Mouse (Mus musculus) neural tube, embryonic 11.5 days (tissue): ENCODE data around the gene Rabgap1. TPM values are rescaled to one million over a fixed set of nuclear protein-coding genes. Genes with fewer than 3 reads are reported as not detected.

ENCODE experiments used
- ATAC-seq: fragments of 200-750 bp; cut with Nextera tagmentation; 2 replicates; pipeline ENCODE4 v1.8.0; 2017; ENCODE audit warnings: moderate number of reproducible peaks, mild to moderate bottlenecking, moderate TSS enrichment, moderate library complexity; ENCODE audit not compliant: insufficient read depth, low FRiP score, low TSS enrichment
- DNase-seq: peaks from one replicate; pipeline ENCODE4 v3.0.0-alpha.2; 2015; ENCODE audit warnings: low spot score
- H3K27ac ChIP-seq: fragments of 300-500 bp; sonication (generic); 2 replicates; pipeline ENCODE4 v1.5.1; 2014; ENCODE audit warnings: low read depth, mild to moderate bottlenecking, low read length
- H3K27me3 ChIP-seq: fragments of 300-500 bp; sonication (generic); 2 replicates; pipeline ENCODE4 v1.6.1; 2014; ENCODE audit warnings: mild to moderate bottlenecking, low read length, mixed read lengths; ENCODE audit not compliant: control insufficient read depth, insufficient read depth
- H3K36me3 ChIP-seq: fragments of 300-500 bp; sonication (generic); 2 replicates; pipeline ENCODE4 v1.6.1; 2014; ENCODE audit warnings: mild to moderate bottlenecking, low read length, moderate library complexity, mixed read lengths; ENCODE audit not compliant: control insufficient read depth, insufficient read depth
- H3K4me1 ChIP-seq: fragments of 300-500 bp; sonication (generic); 2 replicates; pipeline ENCODE4 v1.6.1; 2014; ENCODE audit warnings: low read length, mixed read lengths; ENCODE audit not compliant: control insufficient read depth, insufficient read depth
- H3K4me2 ChIP-seq: fragments of 300-500 bp; sonication (generic); 2 replicates; pipeline ENCODE4 v1.6.1; 2014; ENCODE audit warnings: low read depth, mild to moderate bottlenecking, moderate library complexity
- H3K4me3 ChIP-seq: fragments of 300-500 bp; sonication (generic); 2 replicates; pipeline ENCODE4 v1.5.1; 2014; ENCODE audit warnings: low read depth, low read length
- H3K9ac ChIP-seq: fragments of 300-500 bp; sonication (generic); 2 replicates; pipeline ENCODE4 v1.6.1; 2014; ENCODE audit warnings: mild to moderate bottlenecking, low read length
- H3K9me3 ChIP-seq: fragments of 300-500 bp; sonication (generic); 2 replicates; pipeline ENCODE4 v1.6.1; 2016; ENCODE audit warnings: low read length; ENCODE audit not compliant: control insufficient read depth
- WGBS: fragments of 180-500 bp; shearing (Covaris S2); extraction: QIAGEN DNeasy Blood & Tissue Kit; methylation state at CpG from one replicate; pipeline ENCODE4 v1.1.7; 2014; 5-methylcytosine and 5-hydroxymethylcytosine counted together
- polyA plus RNA-seq: library from polyadenylated mRNA; unstranded; fragments of >200 nt; fragmentation: Nextera tagmentation; extraction: Ambion mirVana; gene quantifications from 2 replicates; pipeline ENCODE4 v1.2.1, GENCODE M21; 2014

Gene Rabgap1
- 38.7 and 44.9 TPM in 2 replicates for polyA plus RNA-seq

- Histone ChIP-seq H3K9ac (peak within 1 kb of the TSS; percentile 85), H3K4me2 (peak within 1 kb of the TSS; percentile 77), H3K4me3 (peak within 1 kb of the TSS; percentile 76), H3K27ac (peak within 1 kb of the TSS; percentile 81), H3K27me3 (no peaks in the 10 kb centered on the region), H3K4me1 (peaks cover 3% of the 10 kb centered on the region; the same call in 1 of the 2 replicates), H3K36me3 (no peaks in the 10 kb centered on the region), H3K9me3 (no peaks in the 10 kb centered on the region)
- WGBS, result under 1% methylated on average over 51 of the region's 51 CpGs
- peak; percentile 96 for DNase-seq
- peak; percentile 99 for ATAC-seq
Observed at GRCm38 (mm10) chr2:37442611-37443591, at the start of gene Rabgap1, which contains the start of the genes Zbtb26 and Zbtb6. Gene Rabgap1 (plus strand): TSS chr2:37443279. Gene Zbtb26 (minus strand): TSS chr2:37443135. Gene Zbtb6 (minus strand): TSS chr2:37443171.

GRCm38 (mm10) chr2:37395539-37395938 is 47.5 kb upstream of the Rabgap1 start:
- ATAC-seq (no peak), DNase-seq (no peak)
- H3K4me3 ChIP-seq, result no peak overlapping the region
- no peak overlapping the region for H3K27ac ChIP-seq
- H3K4me1 ChIP-seq, result no peaks in the 10 kb centered on the region
- no peak overlapping the region for H3K4me2 ChIP-seq
- H3K36me3 ChIP-seq, result peaks cover 5% of the 10 kb centered on the region
- H3K27me3 ChIP-seq, result no peaks in the 10 kb centered on the region
- no peak overlapping the region for H3K9ac ChIP-seq
- no peaks in the 10 kb centered on the region for H3K9me3 ChIP-seq
- WGBS, result 89% methylated on average over 1 of the region's 1 CpGs

- H3K36me3 ChIP-seq, result no peaks in the 10 kb centered on the region
- peak overlapping the region; percentile 55 for H3K4me2 ChIP-seq
- no peak for ATAC-seq
- peak overlapping the region; percentile 90 for H3K4me3 ChIP-seq
- no peaks in the 10 kb centered on the region for H3K27me3 ChIP-seq
- WGBS, result 11% methylated on average over 3 of the region's 3 CpGs
- DNase-seq, result no peak
- H3K4me1 ChIP-seq, result peaks cover 4% of the 10 kb centered on the region
- H3K9ac ChIP-seq, result peak overlapping the region; percentile 96
- H3K27ac ChIP-seq, result peak overlapping the region; percentile 92
- H3K9me3 ChIP-seq, result no peaks in the 10 kb centered on the region
Observed at GRCm38 (mm10) chr2:37421903-37422302, 21.2 kb upstream of the Rabgap1 start.

- peak; percentile 95 for DNase-seq
- peak within 1 kb of the TSS; percentile 90 for H3K4me3 ChIP-seq
- peak within 1 kb of the TSS; percentile 96 for H3K9ac ChIP-seq
- ATAC-seq, result peak; percentile 99
- peak within 1 kb of the TSS; percentile 55 for H3K4me2 ChIP-seq
- H3K4me1 ChIP-seq, result peaks cover 4% of the 10 kb centered on the region
- no peaks in the 10 kb centered on the region for H3K36me3 ChIP-seq
- peak within 1 kb of the TSS; percentile 92 for H3K27ac ChIP-seq
- H3K27me3 ChIP-seq, result no peaks in the 10 kb centered on the region
- H3K9me3 ChIP-seq, result no peaks in the 10 kb centered on the region
- WGBS, result under 1% methylated on average over 60 of the region's 75 CpGs
Observed at GRCm38 (mm10) chr2:37422306-37423304, 20.5 kb upstream of the Rabgap1 start, which contains the start of gene Rc3h2. Gene Rc3h2 (minus strand): TSS chr2:37422903.

- Histone ChIP-seq H3K27me3 (no peaks in the 10 kb centered on the region), H3K9me3 (no peaks in the 10 kb centered on the region), H3K27ac (no peak overlapping the region), H3K9ac (no peak overlapping the region), H3K36me3 (no peaks in the 10 kb centered on the region; the same call in 1 of the 2 replicates), H3K4me1 (peaks cover 4% of the 10 kb centered on the region), H3K4me3 (no peak overlapping the region), H3K4me2 (no peak overlapping the region)
- WGBS, result 66% methylated on average over 3 of the region's 3 CpGs
- peak; percentile 10 for DNase-seq
- ATAC-seq, result no peak
Observed at GRCm38 (mm10) chr2:37423671-37424070, 19.4 kb upstream of the Rabgap1 start.

GRCm38 (mm10) chr2:37430593-37431464 is 12.2 kb upstream of the Rabgap1 start:
- Histone ChIP-seq H3K4me3 (peak overlapping the region; percentile 92), H3K9me3 (no peaks in the 10 kb centered on the region), H3K9ac (peak overlapping the region; percentile 87), H3K4me1 (peaks cover 6% of the 10 kb centered on the region; the same call in 1 of the 2 replicates), H3K27me3 (no peaks in the 10 kb centered on the region), H3K27ac (peak overlapping the region; percentile 97), H3K4me2 (peak overlapping the region; percentile 73), H3K36me3 (peaks cover 3% of the 10 kb centered on the region; the same call in 1 of the 2 replicates)
- peak; percentile 97 for ATAC-seq
- WGBS, result under 1% methylated on average over 38 of the region's 38 CpGs
- peak; percentile 90 for DNase-seq

- 31% methylated on average over 7 of the region's 7 CpGs for WGBS
- Histone ChIP-seq H3K4me1 (peaks cover 6% of the 10 kb centered on the region; the same call in 1 of the 2 replicates), H3K9ac (peak overlapping the region; percentile 87), H3K4me2 (peak overlapping the region; percentile 73), H3K9me3 (no peaks in the 10 kb centered on the region), H3K4me3 (peak overlapping the region; percentile 92), H3K27me3 (no peaks in the 10 kb centered on the region), H3K36me3 (peaks cover 3% of the 10 kb centered on the region; the same call in 1 of the 2 replicates), H3K27ac (peak overlapping the region; percentile 97)
- ATAC-seq (peak; percentile 51), DNase-seq (peak; percentile 17)
Observed at GRCm38 (mm10) chr2:37431609-37432008, 11.5 kb upstream of the Rabgap1 start.
